Mouse (Mus musculus) macrophage (primary cell): Measurements from ENCODE around the gene Smarcb1. TPM values are rescaled to one million over a fixed set of nuclear protein-coding genes. Genes with fewer than 3 reads are reported as not detected.
"Not testable (repeated sequence)": the region's sequence is repeated elsewhere in the genome, so short reads cannot be mapped to it uniquely, and the experiment has no call there.

ENCODE experiments used
- H3K27ac ChIP-seq: fragments of 350-480 bp; formaldehyde crosslinking; 2 replicates; pipeline ENCODE4 v1.9.0; 2021
- H3K36me3 ChIP-seq: fragments of 350-480 bp; formaldehyde crosslinking; 2 replicates; pipeline ENCODE4 v1.9.0; 2021; ENCODE audit errors: inconsistent target
- H3K4me3 ChIP-seq: fragments of 350-480 bp; formaldehyde crosslinking; 2 replicates; pipeline ENCODE4 v1.9.0; 2021; ENCODE audit errors: inconsistent target
- H3K79me2 ChIP-seq: fragments of 350-480 bp; formaldehyde crosslinking; 2 replicates; pipeline ENCODE4 v1.9.0; 2021; ENCODE audit errors: inconsistent target
- WGBS: methylation state at CpG from one replicate; pipeline ENCODE4 v1.1.7; 2026; ENCODE audit warnings: inconsistent platforms; ENCODE audit not compliant: missing documents; 5-methylcytosine and 5-hydroxymethylcytosine counted together
- polyA plus RNA-seq: library from polyadenylated mRNA; stranded (reverse); fragments of 250-400 nt; gene quantifications from 3 replicates; pipeline ENCODE4 v1.2.4, GENCODE M21; 2018; ENCODE audit warnings: inconsistent platforms

The Smarcb1 gene
- polyA plus RNA-seq, 1 experiment from 2014 or later = 36.6 TPM

DNA sequence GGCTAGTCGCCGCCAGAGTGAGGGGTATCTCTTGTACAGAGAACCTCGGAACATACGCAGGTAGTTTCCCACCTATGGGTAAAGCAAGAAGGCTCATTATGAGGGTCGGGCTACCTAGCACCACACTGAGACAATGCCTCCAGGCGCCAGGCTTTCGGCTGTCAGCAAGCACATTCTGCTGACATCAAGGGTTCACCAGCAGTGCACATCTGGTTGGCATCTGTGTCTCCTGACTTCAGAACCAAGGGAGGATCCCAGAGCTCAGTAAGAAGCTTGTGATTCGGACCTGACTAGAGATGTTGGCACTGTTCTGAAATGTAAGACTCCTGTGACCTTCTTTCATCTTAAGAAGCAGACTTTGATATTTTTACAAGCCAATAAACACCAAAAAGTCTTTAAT, 4.6 kb downstream of the Smarcb1 start:
- H3K4me3 ChIP-seq = no peak overlapping the region
- 89% methylated on average over 8 of the region's 8 CpGs for WGBS
- peaks cover 66% of the 10 kb centered on the region for H3K79me2 ChIP-seq
- H3K36me3 ChIP-seq = peaks cover 22% of the 10 kb centered on the region; the same call in 1 of the 2 replicates
- H3K27ac ChIP-seq = no peak overlapping the region

- Histone ChIP-seq H3K4me3 (no peak overlapping the region), H3K36me3 (peaks cover 33% of the 10 kb centered on the region), H3K79me2 (peaks cover 62% of the 10 kb centered on the region), H3K27ac (no peak overlapping the region)
- WGBS = 79% methylated on average over 7 of the region's 7 CpGs
Measured at GRCm38 (mm10) chr10:75915557-75915956, 5.9 kb downstream of the Smarcb1 start.

DNA sequence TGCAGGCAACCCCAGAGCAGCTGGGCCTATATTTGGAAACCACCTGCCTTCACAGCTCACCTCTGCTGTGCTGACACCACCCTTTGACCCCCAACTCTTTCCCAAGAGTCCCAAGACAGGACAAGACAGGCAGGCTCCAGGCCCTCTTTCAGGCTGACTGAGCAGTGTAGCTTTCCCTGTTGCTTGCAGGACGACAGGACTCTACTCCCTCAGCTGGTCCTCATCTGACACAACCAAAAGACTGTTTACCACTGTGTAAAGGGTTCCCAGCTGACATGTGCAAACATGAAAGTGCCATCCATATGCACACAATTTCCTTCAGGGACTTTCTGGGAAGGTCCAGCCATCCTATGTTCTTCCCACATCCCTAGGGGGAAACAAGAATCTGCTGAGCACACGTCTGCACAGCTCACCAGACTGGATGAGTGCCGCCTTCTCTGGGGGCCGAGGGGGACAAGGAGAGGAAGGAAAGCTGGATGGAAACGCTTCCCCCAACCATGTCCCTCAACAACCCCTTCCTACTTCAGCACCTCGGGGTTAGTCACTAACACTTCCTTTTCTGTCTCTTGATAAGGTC, 8.3 kb downstream of the Smarcb1 start:
- peaks cover 46% of the 10 kb centered on the region for H3K36me3 ChIP-seq
- 39% methylated on average over 6 of the region's 6 CpGs for WGBS

GRCm38 (mm10) chr10:75910698-75911097, 10.7 kb downstream of the Smarcb1 start:
- H3K36me3 ChIP-seq = peaks cover 54% of the 10 kb centered on the region
- H3K4me3 ChIP-seq = no peak overlapping the region
- no peak overlapping the region for H3K27ac ChIP-seq
- peaks cover 14% of the 10 kb centered on the region for H3K79me2 ChIP-seq
- WGBS = 96% methylated on average over 2 of the region's 2 CpGs

More for the DNA sequence above, 8.3 kb downstream of the Smarcb1 start:
- no peak overlapping the region for H3K4me3 ChIP-seq
- no peak overlapping the region for H3K27ac ChIP-seq
- peaks cover 38% of the 10 kb centered on the region for H3K79me2 ChIP-seq

GRCm38 (mm10) chr10:75906882-75907281, 14.5 kb downstream of the Smarcb1 start:
- Histone ChIP-seq H3K27ac (no peak overlapping the region), H3K79me2 (no peaks in the 10 kb centered on the region), H3K4me3 (no peak overlapping the region), H3K36me3 (peaks cover 81% of the 10 kb centered on the region)
- 100% methylated on average over 3 of the region's 4 CpGs for WGBS

- Histone ChIP-seq H3K36me3 (peaks cover 85% of the 10 kb centered on the region), H3K27ac (no peak overlapping the region), H3K4me3 (no peak overlapping the region), H3K79me2 (no peaks in the 10 kb centered on the region)
- 100% methylated on average over 5 of the region's 5 CpGs for WGBS
Measured at GRCm38 (mm10) chr10:75904391-75904790, 17.0 kb downstream of the Smarcb1 start.

GRCm38 (mm10) chr10:75898846-75899245, 22.6 kb downstream of the Smarcb1 start:
- Histone ChIP-seq H3K79me2 (no peaks in the 10 kb centered on the region), H3K4me3 (no peak overlapping the region), H3K36me3 (peaks cover 75% of the 10 kb centered on the region), H3K27ac (no peak overlapping the region)
- WGBS = 88% methylated on average over 3 of the region's 3 CpGs

- 87% methylated on average over 6 of the region's 6 CpGs for WGBS
- Histone ChIP-seq H3K79me2 (no peaks in the 10 kb centered on the region), H3K27ac (no peak overlapping the region), H3K36me3 (peaks cover 68% of the 10 kb centered on the region), H3K4me3 (no peak overlapping the region)
Measured at GRCm38 (mm10) chr10:75898039-75898564, 23.3 kb downstream of the Smarcb1 start.

- Histone ChIP-seq H3K4me3 (no peak overlapping the region), H3K27ac (no peak overlapping the region), H3K36me3 (peaks cover 60% of the 10 kb centered on the region), H3K79me2 (no peaks in the 10 kb centered on the region)
- 61% methylated on average over 6 of the region's 6 CpGs for WGBS
Measured at GRCm38 (mm10) chr10:75897373-75897772, 24.0 kb downstream of the Smarcb1 start.

GRCm38 (mm10) chr10:75896208-75896607, 25.2 kb downstream of the Smarcb1 start:
- Histone ChIP-seq H3K36me3 (peaks cover 49% of the 10 kb centered on the region), H3K27ac (no peak overlapping the region), H3K79me2 (no peaks in the 10 kb centered on the region), H3K4me3 (no peak overlapping the region)
- 100% methylated on average over 1 of the region's 1 CpGs for WGBS

DNA sequence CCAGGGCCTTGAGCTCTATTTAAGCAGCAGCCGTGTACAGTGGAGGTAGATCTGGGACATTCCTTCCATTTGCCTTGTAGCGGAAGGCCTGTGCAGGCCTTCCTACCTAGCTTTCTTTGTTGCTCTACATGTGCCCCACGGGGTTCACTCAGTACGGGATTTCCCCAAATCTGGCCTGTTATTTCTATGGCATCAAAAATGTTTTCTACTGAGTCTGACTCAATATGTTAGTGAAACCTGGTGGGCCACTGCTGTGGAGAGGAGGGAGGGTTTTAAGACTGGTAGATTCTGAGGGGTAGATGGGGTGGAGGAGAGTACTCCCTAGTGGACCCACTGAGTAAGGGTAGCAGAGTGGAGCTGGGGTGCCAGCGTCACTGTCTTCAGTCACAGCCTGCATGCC, 25.7 kb downstream of the Smarcb1 start:
- 95% methylated on average over 5 of the region's 5 CpGs for WGBS
- Histone ChIP-seq H3K27ac (no peak overlapping the region), H3K36me3 (peaks cover 44% of the 10 kb centered on the region), H3K4me3 (no peak overlapping the region), H3K79me2 (no peaks in the 10 kb centered on the region)

DNA sequence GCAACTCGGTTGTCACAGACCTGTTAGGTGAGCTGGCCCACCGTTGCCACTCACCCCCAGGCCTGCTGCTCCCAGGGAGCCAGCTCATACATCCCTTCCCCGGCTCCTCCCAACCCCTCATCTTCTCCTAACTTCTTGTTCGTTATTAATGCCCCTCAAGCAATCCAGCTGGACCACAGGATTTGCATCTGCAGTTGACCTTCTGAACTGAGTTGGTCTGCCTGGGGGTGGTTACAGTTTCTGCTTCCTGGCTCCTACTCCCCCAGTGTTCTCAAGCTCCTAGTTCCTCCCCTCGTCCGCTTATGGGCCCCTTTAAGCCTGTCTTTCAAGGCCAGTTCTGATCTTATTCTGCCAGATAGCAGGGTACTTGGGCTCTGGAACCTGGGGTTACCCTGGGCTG, 26.8 kb downstream of the Smarcb1 start:
- H3K36me3 ChIP-seq = peaks cover 34% of the 10 kb centered on the region
- no peaks in the 10 kb centered on the region for H3K79me2 ChIP-seq
- 85% methylated on average over 6 of the region's 6 CpGs for WGBS
- no peak overlapping the region for H3K27ac ChIP-seq
- no peak overlapping the region for H3K4me3 ChIP-seq

- no peak within 1 kb of the TSS for H3K4me3 ChIP-seq
- H3K36me3 ChIP-seq = peaks cover 27% of the 10 kb centered on the region
- no peak within 1 kb of the TSS for H3K27ac ChIP-seq
- H3K79me2 ChIP-seq = no peaks in the 10 kb centered on the region
- 3% methylated on average over 48 of the region's 51 CpGs for WGBS
Measured at GRCm38 (mm10) chr10:75893089-75893750, 28.2 kb downstream of the Smarcb1 start, which contains the start of gene Derl3. Derl3 (plus strand) TSS chr10:75893413.

DNA sequence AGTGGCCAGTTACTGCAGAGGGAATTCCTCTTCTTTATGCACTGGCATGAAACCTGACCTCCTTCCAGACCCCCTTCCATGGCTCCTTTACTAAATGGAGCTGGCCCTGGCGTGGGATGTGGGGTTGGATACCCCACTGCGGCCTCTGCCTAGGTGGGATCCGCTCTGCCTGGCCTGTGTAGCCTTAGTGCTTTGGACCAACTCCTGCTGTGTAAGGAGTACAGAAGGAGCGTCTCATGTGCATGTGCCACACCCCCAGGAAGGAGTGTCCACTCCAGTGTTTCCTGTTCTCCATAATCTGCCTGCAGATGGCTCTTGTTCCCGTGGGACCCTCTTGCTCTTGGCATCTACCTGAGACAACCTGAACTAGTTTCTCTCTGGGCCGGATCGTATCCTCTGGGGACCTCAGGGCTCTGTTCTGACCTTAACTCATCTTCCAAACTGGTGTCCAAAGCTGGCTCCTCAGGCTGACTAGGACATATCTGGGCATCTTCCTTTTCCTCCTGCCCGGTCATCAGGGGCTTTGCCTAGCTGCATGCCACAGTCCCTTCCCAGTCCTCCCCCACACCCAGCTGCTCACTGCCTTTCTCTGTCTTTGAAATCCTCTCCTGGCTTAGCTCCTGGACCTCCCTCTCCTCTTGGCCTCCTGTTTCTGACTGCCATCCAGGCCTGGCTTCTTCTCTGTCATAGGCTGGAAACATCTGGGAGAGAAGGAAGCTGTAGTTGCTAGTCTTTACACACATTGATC, 31.8 kb downstream of the Smarcb1 start:
- H3K4me3 ChIP-seq = no peak overlapping the region
- 80% methylated on average over 8 of the region's 8 CpGs for WGBS

GRCm38 (mm10) chr10:75887504-75887903, 33.9 kb downstream of the Smarcb1 start:
- not testable (repeated sequence) for H3K4me3 ChIP-seq, H3K79me2 ChIP-seq, H3K27ac ChIP-seq, H3K36me3 ChIP-seq
- 91% methylated on average over 4 of the region's 5 CpGs for WGBS

More for the DNA sequence above, 31.8 kb downstream of the Smarcb1 start:
- Histone ChIP-seq H3K79me2 (no peaks in the 10 kb centered on the region), H3K36me3 (peaks cover 4% of the 10 kb centered on the region; the same call in 1 of the 2 replicates), H3K27ac (no peak overlapping the region)
